Mouse (Mus musculus) embryonic fibroblast, embryonic 13.5 days (primary cell): ENCODE data around the gene Nmnat2. TPM values are rescaled to one million over a fixed set of nuclear protein-coding genes. Genes with fewer than 3 reads are reported as not detected.

Experiments
- H3K27ac ChIP-seq: 2 replicates; pipeline ENCODE4 v1.5.1; 2012; ENCODE audit warnings: low read length, control low read depth, inconsistent platforms; ENCODE audit not compliant: insufficient read depth
- H3K4me1 ChIP-seq: 2 replicates; pipeline ENCODE4 v1.6.1; 2011; ENCODE audit warnings: low read length; ENCODE audit not compliant: control insufficient read depth, insufficient read depth
- H3K4me3 ChIP-seq: 2 replicates; pipeline ENCODE4 v1.5.1; 2011; ENCODE audit warnings: mild to moderate bottlenecking, control low read depth, low read length; ENCODE audit not compliant: insufficient read depth
- CTCF ChIP-seq: IDR thresholded peaks from 2 replicates; pipeline ENCODE4 v1.5.1; 2011; ENCODE audit warnings: mild to moderate bottlenecking, control low read depth, low read length, moderate library complexity, borderline replicate concordance; ENCODE audit not compliant: insufficient read depth
- POLR2A ChIP-seq: IDR thresholded peaks from 2 replicates; pipeline ENCODE4 v1.6.1; 2011; ENCODE audit warnings: low read depth, mild to moderate bottlenecking, control low read depth, low read length, moderate library complexity
- polyA plus RNA-seq: library from polyadenylated mRNA; stranded (reverse); fragments of >200 nt; gene quantifications from 2 replicates; pipeline ENCODE4 v1.2.4, GENCODE M21; 2011; ENCODE audit warnings: low read depth; ENCODE audit not compliant: missing spikeins, insufficient read length

The Nmnat2 gene
- polyA plus RNA-seq, 1 experiment, result 26.7 TPM

GRCm38 (mm10) chr1:153107866-153108265, 153.1 kb downstream of the Nmnat2 start:
- H3K4me1 ChIP-seq, result peaks cover 3% of the 10 kb centered on the region
- H3K4me3 ChIP-seq, result no peak overlapping the region
- no peak for TF ChIP-seq CTCF
- no peak for TF ChIP-seq POLR2A
- H3K27ac ChIP-seq, result no peak overlapping the region

GRCm38 (mm10) chr1:153109346-153109745, 154.6 kb downstream of the Nmnat2 start:
- TF ChIP-seq POLR2A, result no peak
- peak; percentile 28; the same call in 1 of the 2 replicates for TF ChIP-seq CTCF
- no peak overlapping the region for H3K4me3 ChIP-seq
- no peak overlapping the region for H3K27ac ChIP-seq
- H3K4me1 ChIP-seq, result peaks cover 3% of the 10 kb centered on the region

GRCm38 (mm10) chr1:153109836-153110235, 155.0 kb downstream of the Nmnat2 start:
- Histone ChIP-seq H3K4me3 (no peak overlapping the region), H3K4me1 (peaks cover 3% of the 10 kb centered on the region), H3K27ac (no peak overlapping the region)
- TF ChIP-seq CTCF, result no peak

- TF ChIP-seq POLR2A, result no peak
- TF ChIP-seq CTCF, result no peak
- H3K4me3 ChIP-seq, result no peak overlapping the region
- peak overlapping the region; percentile 35; the same call in 1 of the 2 replicates for H3K27ac ChIP-seq
- H3K4me1 ChIP-seq, result peaks cover 3% of the 10 kb centered on the region
These were observed 156.8 kb downstream of the Nmnat2 start for GRCm38 (mm10) chr1:153111596-153111995.

- Histone ChIP-seq H3K27ac (no peak overlapping the region), H3K4me3 (no peak overlapping the region), H3K4me1 (peaks cover 3% of the 10 kb centered on the region)
- TF ChIP-seq POLR2A (no peak), CTCF (no peak)
These were observed 160.5 kb downstream of the Nmnat2 start for GRCm38 (mm10) chr1:153115315-153115714.

GRCm38 (mm10) chr1:153120544-153120943, 165.8 kb downstream of the Nmnat2 start:
- Histone ChIP-seq H3K4me1 (peaks cover 4% of the 10 kb centered on the region; the same call in 1 of the 2 replicates), H3K27ac (peak overlapping the region; percentile 0; the same call in 1 of the 2 replicates), H3K4me3 (no peak overlapping the region)
- no peak for TF ChIP-seq POLR2A
- TF ChIP-seq CTCF, result no peak

- peak overlapping the region; percentile 12; the same call in 1 of the 2 replicates for H3K27ac ChIP-seq
- no peak for TF ChIP-seq POLR2A
- no peak for TF ChIP-seq CTCF
- H3K4me1 ChIP-seq, result peaks cover 8% of the 10 kb centered on the region; the same call in 1 of the 2 replicates
- no peak overlapping the region for H3K4me3 ChIP-seq
These were observed 166.5 kb downstream of the Nmnat2 start for GRCm38 (mm10) chr1:153121320-153121719.

- TF ChIP-seq CTCF (no peak), POLR2A (no peak)
- no peak overlapping the region for H3K27ac ChIP-seq
- peaks cover 13% of the 10 kb centered on the region; the same call in 1 of the 2 replicates for H3K4me1 ChIP-seq
- H3K4me3 ChIP-seq, result no peak overlapping the region
These were observed 168.0 kb downstream of the Nmnat2 start for GRCm38 (mm10) chr1:153122764-153123163.

GRCm38 (mm10) chr1:153124502-153124901, 169.7 kb downstream of the Nmnat2 start:
- Histone ChIP-seq H3K4me1 (peaks cover 15% of the 10 kb centered on the region), H3K27ac (no peak overlapping the region), H3K4me3 (no peak overlapping the region)
- no peak for TF ChIP-seq POLR2A
- TF ChIP-seq CTCF, result no peak

GRCm38 (mm10) chr1:153125287-153126275, 170.8 kb downstream of the Nmnat2 start:
- H3K4me3 ChIP-seq, result no peak overlapping the region
- peak overlapping the region; percentile 66; the same call in 1 of the 2 replicates for H3K27ac ChIP-seq
- peaks cover 19% of the 10 kb centered on the region for H3K4me1 ChIP-seq
- TF ChIP-seq CTCF, result no peak
- no peak for TF ChIP-seq POLR2A
